Mouse (Mus musculus): ENCODE measurements around the gene Piwil4.
"Not testable (repeated sequence)": the region's sequence is repeated elsewhere in the genome, so short reads cannot be mapped to it uniquely, and the experiment has no call there.

The Piwil4 gene

DNA sequence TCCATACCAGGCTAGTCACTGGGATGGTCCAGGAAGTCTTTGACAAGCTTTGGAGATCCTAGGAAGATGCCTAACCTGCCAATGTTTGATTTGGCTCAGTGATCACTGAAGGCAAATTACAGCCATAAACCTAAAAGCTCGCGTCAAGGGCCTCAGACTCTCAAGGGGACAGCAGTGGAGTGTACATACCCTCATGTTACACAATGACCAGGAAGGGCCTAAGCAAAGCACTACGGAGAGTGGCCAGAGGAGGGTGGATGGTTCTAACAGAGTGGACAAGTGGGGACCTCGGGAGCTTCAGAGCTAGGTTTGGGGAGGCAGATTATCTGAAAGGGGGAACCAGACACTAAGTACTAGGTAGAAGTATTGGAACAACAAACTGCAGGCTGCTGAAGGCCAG is 13.9 kb downstream of the Piwil4 start:
- DNase-seq (ENCODE audit: low read depth in 2 of 2, low spot score in 2 of 2): no peak

DNA sequence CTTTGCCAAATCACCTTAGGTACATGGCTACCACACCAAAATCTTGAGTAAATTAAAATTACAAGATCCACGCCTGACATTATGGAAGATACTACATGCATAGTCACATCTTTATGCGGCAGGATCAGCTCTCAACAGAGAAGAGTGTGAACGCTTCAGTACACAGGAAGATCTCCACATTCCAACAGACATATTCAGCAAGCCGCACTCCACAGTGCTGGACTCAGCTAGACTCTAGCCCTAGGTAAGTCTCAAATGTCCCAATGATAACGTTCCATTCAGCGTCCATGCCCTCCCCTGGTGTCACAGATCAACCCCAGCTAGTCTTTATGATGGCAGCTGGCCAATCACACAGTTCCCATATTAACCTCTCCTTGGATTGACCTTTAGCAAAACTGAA is 14.5 kb downstream of the Piwil4 start:
- no peak for DNase-seq (ENCODE audit: low read depth in 2 of 2, low spot score in 2 of 2)

- no peak for DNase-seq (ENCODE audit: low read depth in 2 of 2, low spot score in 2 of 2)
Observed at GRCm38 (mm10) chr9:14724755-14725420, 15.6 kb downstream of the Piwil4 start.

DNA sequence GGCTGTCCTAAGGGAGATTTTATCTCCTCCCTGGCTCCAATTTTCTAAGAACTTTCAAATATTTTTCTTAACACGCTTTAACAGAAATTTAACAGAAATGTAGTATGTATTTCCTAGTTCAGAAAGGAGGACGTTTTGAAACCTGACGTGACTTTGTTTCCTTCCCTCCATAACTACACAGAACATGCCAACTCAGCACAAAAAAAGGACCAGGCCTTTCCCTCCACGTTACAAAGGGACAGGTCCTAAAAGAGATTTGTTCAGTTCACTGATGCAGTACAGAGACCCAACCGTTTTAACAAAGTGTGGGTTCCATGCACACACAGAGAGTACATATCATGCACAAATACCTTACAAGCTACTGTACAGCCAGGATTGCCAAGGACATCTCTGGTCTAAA is 18.9 kb downstream of the Piwil4 start:
- no peak for DNase-seq (ENCODE audit: low read depth in 2 of 2, low spot score in 2 of 2)

GRCm38 (mm10) chr9:14720384-14720783 is 20.1 kb downstream of the Piwil4 start:
- no peak for DNase-seq (ENCODE audit: low read depth in 2 of 2, low spot score in 2 of 2)

- no peak for DNase-seq (ENCODE audit: low read depth in 2 of 2, low spot score in 2 of 2)
Observed at GRCm38 (mm10) chr9:14718332-14718691, 22.2 kb downstream of the Piwil4 start.

GRCm38 (mm10) chr9:14717689-14718331 is 22.7 kb downstream of the Piwil4 start:
- DNase-seq (ENCODE audit: low read depth in 2 of 2, low spot score in 2 of 2): no peak

DNA sequence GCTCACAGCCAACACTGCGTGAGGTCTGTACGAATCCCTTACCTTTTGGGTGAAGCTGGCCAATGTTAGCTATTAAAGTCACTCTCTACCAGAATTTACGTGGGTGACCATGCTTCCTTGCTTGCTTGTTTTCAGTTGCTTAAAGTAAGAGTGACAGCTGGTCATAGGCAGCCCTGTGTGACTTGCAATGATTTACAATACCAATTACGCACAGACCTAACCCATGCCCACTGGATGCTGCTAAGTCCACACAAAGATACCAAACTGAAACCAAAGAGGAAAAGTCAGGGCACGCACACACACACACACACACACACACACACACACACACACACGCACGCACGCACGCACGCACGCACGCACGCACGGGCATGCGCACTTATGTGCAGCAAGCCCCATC is 25.3 kb downstream of the Piwil4 start:
- no peak for DNase-seq (ENCODE audit: low read depth in 2 of 2, low spot score in 2 of 2)

- DNase-seq (ENCODE audit: low read depth in 2 of 2, low spot score in 2 of 2): no peak
Observed at GRCm38 (mm10) chr9:14710910-14711309, 29.6 kb downstream of the Piwil4 start.

- DNase-seq (ENCODE audit: low read depth in 2 of 2, low spot score in 2 of 2): no peak
Observed at GRCm38 (mm10) chr9:14705321-14706162, 35.0 kb downstream of the Piwil4 start.

- DNase-seq (ENCODE audit: low read depth in 2 of 2, low spot score in 2 of 2): not testable (repeated sequence)
Observed at GRCm38 (mm10) chr9:14700795-14701194, 39.7 kb downstream of the Piwil4 start.

GRCm38 (mm10) chr9:14699288-14699640 is 41.3 kb downstream of the Piwil4 start:
- no peak for DNase-seq (ENCODE audit: low read depth in 2 of 2, low spot score in 2 of 2)

DNA sequence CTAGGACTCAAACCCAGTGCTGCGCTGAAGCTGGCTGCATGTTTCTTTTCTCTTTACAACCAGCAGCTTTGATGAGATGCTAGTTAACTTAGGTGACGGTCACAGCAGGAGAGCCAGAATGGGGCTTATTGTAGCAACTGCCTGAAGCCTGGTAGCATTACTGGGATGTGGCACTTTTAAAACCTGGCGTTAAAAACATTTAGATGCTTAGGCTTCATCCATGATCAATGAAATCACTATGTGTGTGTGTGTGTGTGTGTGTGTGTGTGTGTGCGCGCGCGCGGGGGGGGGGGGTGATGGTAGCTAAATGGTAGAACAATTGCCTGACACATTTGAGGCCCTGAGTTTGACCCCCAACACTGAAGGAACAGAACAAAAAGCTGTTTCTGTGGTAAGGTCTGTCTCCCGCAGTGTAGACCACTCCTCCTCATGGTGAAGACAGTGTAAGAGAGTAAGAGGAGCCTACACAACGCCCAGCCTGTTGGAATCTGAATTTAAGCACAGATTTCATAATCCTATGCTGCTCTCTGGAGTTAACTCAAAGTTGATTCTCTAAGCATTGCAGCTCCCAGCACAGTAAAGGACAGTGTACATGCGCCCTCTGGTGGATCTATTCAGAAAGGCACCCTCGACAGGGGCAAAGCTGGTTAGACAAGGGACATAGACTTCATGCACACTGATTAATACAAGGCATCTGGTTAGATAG is 41.8 kb downstream of the Piwil4 start:
- peak; percentile 53 to 69 for DNase-seq (ENCODE audit: low read depth in 2 of 2, low spot score in 2 of 2)

DNA sequence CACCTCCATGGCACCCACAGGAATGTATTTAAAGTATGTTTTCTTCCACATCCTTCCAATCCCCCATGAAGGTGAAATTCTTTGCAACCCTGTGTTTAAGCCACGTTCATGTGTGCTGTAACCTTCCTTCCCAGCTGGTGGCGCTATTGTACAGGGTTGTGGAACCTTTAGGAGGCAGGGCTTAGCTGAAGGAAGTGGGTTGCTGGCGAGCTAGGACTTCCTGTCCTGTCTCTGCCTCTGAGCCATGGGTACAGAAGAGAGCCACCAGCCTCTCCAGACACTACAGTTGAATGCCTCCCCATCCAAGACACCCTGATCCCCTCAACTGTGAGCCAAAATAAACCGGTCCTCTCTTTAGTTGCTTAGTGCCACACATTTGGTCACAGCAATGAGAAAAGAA is 42.6 kb downstream of the Piwil4 start:
- DNase-seq (ENCODE audit: low read depth in 2 of 2, low spot score in 2 of 2): no peak

GRCm38 (mm10) chr9:14689376-14690108 is 51.0 kb downstream of the Piwil4 start:
- no peak for DNase-seq (ENCODE audit: low read depth in 2 of 2, low spot score in 2 of 2)

GRCm38 (mm10) chr9:14684363-14684762 is 56.2 kb downstream of the Piwil4 start:
- DNase-seq (ENCODE audit: low read depth in 2 of 2, low spot score in 2 of 2): no peak

GRCm38 (mm10) chr9:14682741-14683140 is 57.8 kb downstream of the Piwil4 start:
- no peak for DNase-seq (ENCODE audit: low read depth in 2 of 2, low spot score in 2 of 2)

DNA sequence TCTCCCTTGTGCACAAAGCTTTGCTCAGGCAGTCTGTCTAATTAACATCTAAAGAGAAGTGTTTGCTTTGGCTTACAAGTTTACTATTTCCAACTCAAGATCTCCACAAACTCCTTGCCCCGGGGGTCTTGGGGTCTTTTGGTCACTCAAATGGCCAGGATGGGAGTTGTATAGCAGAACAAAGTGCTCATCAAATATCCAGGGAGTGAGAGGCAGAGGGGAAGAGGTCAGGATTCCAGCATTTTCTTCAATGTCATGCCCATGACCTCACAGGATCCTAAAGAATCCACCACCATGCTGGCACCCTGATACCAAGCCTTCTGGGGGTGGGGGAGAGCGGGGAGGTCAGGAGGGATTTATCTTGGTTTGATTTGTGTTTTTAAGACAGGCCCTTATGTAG is 59.9 kb downstream of the Piwil4 start:
- DNase-seq (ENCODE audit: low read depth in 2 of 2, low spot score in 2 of 2): no peak

DNA sequence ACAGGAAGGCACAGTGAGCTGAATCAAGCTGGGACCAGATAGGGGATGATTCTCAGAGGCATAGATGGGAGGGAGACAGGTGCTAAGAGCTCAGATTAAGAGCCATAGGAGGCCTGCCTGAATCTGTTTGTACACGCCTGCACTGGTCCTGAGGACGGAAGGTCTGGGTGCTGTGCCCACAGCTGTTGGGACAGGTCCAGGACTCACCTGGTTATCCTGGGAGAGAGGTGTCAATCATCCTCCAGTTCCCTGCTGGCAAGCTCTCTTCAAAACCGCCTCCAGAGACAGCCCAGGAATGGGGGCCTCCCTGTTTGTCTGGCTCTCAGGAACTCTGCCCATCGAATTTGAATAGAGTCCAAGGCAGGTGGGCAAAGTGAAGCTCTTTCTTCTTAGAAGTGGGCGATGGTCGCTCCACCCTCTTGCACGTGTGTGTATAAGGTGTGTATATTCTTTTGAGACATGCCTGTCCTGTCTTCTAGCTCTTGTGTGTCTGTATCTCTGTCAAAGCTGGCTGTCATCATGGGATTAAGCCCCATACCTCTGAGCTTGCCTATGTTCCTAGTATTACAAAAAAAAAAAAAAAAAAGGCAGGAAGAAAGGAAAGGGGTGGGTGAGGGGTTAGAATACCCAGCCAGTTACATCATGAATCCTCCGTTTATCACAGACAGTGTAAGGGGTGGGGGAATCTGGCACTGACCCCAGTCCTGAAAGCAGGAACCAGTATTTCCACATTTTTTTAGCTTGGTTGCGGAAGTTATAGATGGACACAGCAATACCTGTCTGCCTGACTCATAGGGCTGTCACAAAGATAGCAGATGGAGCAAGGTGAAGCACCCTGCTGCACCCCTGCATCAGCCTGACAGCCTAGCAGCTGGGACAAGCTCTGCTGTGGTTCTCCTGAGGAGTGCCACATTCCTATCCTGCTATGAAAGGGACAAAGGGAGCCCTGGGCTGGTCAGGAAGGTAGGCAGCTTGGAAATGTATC is 64.5 kb downstream of the Piwil4 start:
- no peak for DNase-seq (ENCODE audit: low read depth in 2 of 2, low spot score in 2 of 2)

DNA sequence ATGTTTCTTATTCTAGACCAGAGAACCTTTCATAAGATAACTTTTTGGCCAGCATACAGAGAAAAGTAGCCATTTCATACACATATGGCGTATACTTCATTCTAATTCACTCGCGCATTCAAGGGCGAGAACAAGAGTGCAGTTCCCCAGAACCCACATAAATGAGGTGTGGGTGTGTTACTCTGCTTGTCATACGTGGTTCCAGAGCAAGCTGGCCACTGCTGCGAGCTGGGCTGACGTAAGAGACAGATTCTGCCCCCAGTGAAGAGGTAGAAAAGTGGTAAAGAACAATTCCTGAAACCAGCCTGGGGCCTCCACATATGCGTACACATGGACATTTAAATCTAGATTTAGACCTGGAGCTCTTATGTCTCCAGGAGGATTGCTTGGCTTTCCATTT is 66.0 kb downstream of the Piwil4 start:
- no peak for DNase-seq (ENCODE audit: low read depth in 2 of 2, low spot score in 2 of 2)

Data from CD8-positive naive resting alpha-beta T cell, adult 2 months (primary cell).